Mouse (Mus musculus) induced T-regulatory cell, adult 2 months (primary cell): Measurements from ENCODE around the gene 2210016F16Rik.
"Not testable (repeated sequence)": the region's sequence is repeated elsewhere in the genome, so short reads cannot be mapped to it uniquely, and the experiment has no call there.

Experiments
- DNase-seq: peaks from one replicate; pipeline ENCODE4 v3.0.0-alpha.2; 2012; ENCODE audit warnings: low read depth

2210016F16Rik gene

DNA sequence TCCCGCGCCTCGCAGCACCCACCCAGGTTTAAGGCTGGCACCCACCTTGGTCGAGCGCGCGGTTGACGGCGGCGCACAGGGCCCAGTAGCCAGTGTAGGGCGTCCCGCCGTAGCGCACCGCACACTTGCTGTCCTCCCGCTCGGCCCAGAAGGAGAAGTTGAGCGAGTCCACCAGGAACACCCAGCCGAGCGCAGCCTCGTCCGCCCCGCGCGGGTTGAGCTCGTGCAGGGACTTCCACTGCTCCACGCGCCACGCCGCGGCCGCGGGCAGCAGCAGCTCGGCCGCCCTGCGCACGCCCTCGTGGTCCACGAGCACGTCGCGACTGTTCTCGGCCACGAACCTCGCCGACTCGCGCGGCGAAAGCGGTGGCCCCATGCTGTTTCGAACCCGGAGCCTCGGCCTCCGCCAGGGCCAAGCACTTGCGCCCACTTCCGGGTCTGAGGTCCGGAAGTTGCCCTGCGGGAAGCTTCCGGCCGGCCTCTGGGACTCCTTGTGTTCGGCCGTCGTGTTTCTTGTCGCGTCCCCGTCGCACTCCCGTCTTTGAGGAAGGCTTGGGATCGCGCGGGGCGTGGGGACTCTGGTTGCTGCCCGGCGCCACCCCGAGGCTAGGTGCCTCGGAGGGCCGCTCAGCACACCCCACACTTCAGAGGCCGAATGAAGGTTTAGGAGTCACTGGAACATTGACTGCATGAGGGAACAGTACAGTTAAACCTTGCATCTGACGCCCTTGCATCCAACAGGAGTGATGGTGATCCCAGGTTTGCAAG is at the start of gene 2210016F16Rik:
Gene 2210016F16Rik (minus strand): TSS at position 447 of the 768 bp plus-strand sequence.
- DNase-seq, result peak; percentile 84

DNA sequence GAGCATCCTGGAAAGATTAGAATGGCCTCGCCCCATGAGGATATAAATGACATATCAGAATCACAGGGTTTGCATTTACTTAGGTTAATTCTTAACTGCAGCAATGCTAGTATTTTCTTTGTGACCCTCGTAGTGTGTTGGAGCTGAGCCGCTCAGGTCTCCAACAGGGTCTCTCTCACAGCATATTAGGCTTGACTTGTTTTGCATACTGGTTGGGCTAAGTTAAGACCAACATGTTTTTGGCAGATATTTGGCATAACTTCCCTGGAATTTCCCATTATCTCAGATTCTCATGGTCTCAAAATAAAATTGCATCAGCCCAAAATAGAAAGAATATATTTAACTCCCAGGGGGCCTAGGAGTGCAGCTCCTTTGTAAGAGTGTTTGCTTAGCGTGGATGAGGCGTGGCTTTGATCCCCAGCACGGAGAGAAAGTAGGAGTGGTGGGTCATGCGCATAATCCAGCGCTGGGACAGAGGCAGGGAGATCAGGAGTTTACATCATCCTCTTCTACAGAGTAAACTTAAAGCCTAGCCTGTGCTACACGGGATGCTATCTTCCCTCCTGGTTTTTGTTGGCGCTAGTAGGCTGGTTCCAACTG is 38.1 kb upstream of the 2210016F16Rik start:
- no peak for DNase-seq

GRCm38 (mm10) chr13:58422242-58422641 is 37.2 kb upstream of the 2210016F16Rik start:
- no peak for DNase-seq

- no peak for DNase-seq
Measured at GRCm38 (mm10) chr13:58421026-58421425, 36.0 kb upstream of the 2210016F16Rik start.

- no peak for DNase-seq
Measured at GRCm38 (mm10) chr13:58419266-58419665, 34.2 kb upstream of the 2210016F16Rik start.

GRCm38 (mm10) chr13:58418656-58419055 is 33.6 kb upstream of the 2210016F16Rik start:
- no peak for DNase-seq

- no peak for DNase-seq
Measured at GRCm38 (mm10) chr13:58415838-58416237, 30.8 kb upstream of the 2210016F16Rik start.

DNA sequence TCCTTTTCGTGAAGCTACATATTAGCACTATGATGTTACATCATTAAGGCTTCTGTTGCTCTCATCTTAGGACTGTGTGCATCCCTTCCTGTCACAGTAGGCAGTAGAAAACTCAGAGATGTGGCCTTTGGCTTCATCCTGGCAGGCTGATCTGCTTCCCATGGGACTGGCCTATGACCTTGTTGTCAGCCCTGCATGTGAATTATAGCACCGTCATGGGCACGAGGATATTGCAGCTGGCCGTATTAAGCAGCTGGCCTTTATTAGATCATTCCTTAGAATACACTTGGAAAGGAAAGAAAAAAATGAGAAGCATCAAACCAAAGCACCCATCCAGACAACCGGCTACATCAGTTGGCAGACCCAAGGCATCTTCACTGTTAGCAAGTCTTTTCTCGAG is 30.3 kb upstream of the 2210016F16Rik start:
- no peak for DNase-seq

DNA sequence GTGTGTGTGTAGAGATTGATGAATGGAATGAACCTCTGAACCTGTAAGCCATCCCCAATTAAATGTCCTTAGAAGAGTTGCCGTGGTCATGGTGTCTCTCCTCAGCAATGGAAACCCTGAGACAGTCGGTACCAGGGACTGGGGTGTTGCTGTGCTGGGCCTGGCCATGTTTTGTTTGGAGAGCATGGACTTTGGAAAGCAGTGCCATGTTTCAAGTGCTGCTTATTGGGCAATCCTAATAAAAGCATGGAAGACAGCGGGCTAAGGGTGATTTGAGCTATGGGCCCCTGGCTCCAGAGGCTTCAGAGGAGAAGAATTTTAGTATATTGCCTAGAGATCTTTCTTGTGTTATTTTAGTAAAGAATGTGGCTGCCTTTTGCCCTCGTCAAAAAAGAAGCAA is 26.0 kb upstream of the 2210016F16Rik start:
- no peak for DNase-seq

DNA sequence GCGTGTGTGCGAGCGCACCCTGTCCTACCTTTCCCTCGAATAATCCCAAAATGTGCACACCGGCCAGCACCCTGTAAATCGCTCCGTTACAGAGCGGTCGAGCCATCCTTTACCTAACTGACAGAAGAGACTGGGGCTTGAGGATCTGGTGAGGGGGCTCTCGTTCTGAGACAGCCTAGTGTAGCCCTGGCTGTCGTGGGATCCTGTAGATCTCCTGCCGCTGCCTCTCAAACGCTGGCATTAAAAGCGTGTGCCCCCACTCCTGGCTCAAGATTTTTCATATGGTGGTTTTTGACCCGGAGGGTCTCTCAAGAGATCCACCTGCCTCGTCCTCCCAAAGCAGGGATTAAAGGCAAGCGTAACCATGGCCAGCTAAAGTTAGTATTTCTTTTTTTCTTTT is 18.2 kb upstream of the 2210016F16Rik start, which contains the start of gene Hnrnpk:
Gene Hnrnpk (minus strand): TSS at position 101 of the 400 bp plus-strand sequence.
- peak; percentile 28 for DNase-seq

- DNase-seq, result no peak
Measured at GRCm38 (mm10) chr13:58402744-58403110, 17.7 kb upstream of the 2210016F16Rik start.

DNA sequence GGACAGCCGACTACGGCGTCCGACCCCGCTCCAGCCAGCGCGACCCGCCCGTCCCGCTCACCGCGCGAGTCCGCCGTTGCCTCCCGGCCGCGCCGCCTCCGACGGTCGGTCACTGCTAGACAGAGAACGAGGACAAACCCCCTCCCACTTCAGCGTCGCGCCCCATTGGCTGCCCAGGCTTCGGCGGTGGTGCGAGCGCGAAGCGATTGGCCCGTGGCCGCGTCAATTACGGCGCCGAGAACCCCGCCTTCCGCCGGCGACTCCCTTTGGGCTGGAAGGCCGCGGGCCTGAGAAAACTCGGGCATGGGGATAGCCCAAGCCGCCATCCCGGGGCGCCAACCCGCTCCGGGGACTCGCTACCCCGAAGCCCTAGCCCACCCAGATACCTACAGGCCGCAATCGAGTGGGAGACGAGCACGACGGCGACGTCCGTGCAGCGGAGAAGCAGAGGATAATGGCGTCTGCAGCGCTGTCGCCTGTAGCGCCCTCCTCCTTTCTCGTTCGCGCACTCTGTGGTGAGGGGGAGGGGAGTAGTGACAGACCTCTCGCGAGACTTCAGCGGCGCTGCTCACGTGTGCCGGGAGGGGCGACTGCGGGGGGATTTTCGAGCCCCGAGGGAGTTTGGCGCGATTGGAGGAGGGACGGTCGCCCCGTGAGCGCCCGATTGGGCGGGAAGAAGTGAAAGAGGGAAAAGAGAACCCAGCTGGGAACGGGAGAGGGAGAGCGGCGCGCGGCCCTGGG is 17.1 kb upstream of the 2210016F16Rik start, which contains the start of gene Rmi1:
Gene Rmi1 (plus strand): TSS at position 246 of the 741 bp plus-strand sequence.
- peak; percentile 99 for DNase-seq

DNA sequence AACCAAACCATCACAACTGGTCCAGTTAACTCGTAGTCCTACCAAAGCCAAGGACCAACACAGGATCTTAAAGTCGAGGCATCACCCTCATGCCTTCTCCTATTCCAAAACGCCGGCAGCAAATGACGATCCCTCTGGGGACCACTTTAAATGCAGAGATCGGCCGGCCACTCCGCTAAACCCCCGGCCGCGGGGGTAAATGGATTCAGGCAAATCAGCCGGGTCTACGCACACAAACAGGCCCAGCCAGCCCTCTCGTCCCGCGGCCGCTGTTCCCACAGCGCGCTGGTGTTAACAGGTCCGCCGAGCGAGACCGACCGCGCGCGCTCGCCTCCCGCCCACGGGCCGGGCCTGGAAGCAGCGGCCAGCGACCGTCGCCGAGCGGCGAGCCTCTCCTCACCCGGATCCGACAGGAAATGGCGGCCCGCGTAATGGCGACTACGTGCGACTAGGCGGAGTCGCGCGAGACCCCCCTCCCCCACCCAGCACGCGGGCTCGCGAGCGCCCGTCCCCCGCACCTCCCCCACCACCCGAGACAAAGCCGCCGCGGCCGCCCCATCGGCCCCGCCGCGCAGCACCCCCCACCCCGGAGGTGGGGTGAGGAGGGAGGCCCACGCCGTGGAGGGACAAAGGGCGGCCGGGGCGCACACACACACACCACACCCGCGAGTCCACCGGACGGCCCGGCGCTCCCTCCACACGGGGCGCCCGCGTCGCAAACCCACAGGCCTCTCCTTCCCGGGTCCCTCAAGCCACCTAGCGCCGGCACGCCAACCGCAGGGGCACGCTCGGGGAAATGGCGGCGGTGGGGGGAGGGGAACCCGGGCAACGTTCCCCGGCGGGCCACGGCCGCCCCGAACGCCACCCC is 16.3 kb upstream of the 2210016F16Rik start:
- DNase-seq, result peak; percentile 90

DNA sequence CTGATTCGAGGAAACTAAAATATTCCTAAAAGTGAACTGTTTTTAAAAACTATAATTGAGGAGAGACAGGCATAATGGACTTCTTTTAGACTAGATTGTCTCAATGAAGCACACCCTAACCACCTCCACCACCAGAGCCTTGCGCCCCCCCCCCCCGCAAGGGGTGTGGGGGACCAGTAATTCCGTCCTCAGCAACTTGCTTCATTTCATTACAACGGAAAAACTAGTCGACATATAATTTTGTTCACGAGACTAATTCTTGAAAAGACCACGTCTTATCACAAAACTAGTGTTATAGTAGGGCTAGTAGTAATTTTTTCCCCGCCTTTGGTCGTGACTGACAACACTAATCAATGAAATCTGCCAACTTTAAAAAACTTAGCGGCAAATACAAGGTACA is 15.6 kb upstream of the 2210016F16Rik start:
- DNase-seq, result peak; percentile 56

- DNase-seq, result peak; percentile 9
Measured at GRCm38 (mm10) chr13:58397651-58398050, 12.6 kb upstream of the 2210016F16Rik start.

DNA sequence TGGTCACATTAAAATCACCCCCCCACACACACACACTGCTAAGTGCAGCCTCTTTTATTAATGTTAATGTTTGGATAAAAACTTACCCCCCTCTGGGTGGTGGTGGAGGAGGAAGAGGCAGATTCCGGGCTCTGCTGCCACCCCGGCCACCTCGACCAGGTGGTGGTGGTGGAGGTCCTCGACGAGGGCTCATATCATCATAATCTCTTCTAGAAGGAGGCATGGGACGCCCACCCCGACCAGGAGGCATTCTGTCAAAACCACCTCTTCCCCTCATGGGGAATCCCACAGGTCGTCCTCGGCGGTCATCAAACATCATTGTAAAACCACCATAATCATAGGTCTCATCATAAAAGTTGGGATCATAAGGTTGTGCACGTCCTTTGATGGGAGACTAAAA is 9.4 kb upstream of the 2210016F16Rik start:
- not testable (repeated sequence) for DNase-seq

DNA sequence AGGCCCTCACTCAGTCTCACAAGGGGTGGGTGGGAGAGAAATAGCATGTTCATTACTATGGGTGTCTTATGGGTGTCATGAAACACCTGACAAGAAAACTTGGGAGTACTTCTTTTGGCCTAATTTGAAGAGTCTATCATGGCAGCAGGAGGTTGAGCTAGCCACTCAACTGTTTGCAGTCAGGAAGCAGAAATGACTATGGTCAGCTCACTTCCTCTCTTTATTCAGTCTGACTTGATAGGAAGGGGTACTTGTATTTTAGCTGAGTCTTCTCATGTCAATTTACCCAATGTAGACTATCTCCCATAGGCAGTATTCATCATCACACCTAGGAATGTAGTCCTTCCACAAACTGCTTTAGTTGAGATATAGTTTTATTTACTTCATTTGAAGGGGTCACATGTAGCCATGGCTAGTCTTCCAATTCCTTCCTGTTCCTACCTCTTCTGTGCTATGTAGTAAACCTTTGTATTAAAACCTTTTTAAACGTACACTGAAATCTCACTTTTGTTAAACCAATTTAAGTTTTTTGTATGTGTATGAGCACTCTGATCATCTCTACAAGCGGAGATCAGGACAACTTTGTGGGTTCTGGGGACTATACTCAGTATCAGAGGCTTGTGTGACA is 4.4 kb upstream of the 2210016F16Rik start:
- peak; percentile 37 for DNase-seq

- DNase-seq, result no peak
Measured at GRCm38 (mm10) chr13:58388379-58388778, 3.4 kb upstream of the 2210016F16Rik start.

GRCm38 (mm10) chr13:58387948-58388347 is 2.9 kb upstream of the 2210016F16Rik start:
- peak; percentile 90 for DNase-seq

DNA sequence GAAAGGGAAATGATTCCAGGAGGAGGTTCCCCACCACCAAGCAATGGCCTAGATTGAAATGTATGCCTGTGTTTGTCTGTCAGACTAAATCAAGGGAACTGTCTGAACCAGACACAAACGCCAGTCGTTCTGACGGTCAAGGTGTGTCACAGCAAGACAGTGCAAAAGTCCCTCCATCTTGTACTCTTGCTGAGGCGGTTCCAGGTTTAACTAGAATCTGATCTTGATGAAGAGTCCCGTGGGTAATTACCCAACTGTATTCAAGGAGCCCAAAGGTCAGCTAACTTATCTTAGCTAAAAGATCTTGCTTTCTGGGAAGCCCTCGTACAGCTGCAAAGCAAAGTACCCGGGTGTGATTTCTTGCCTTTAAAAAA is 509 bp upstream of the 2210016F16Rik start:
- DNase-seq, result no peak

DNA sequence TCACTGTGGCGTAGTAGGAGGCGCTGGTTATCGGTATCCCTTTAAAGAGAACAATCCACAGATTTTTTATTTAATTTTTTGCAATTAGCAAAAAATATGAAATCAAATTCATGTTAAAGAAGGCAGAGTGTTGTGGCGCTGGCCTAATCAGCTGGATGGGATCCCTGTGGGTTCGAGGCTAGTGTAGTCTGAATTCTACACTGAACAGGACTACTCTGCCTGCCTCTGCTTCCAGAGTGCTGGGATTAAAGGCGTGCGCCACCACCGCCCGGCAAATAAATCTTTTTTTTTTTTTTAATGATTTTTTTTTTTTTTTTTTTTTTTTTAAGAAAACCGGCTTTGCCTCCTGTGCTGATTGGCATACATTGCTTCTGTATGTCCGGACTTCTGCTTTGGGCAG is 654 bp downstream of the 2210016F16Rik start:
- no peak for DNase-seq

DNA sequence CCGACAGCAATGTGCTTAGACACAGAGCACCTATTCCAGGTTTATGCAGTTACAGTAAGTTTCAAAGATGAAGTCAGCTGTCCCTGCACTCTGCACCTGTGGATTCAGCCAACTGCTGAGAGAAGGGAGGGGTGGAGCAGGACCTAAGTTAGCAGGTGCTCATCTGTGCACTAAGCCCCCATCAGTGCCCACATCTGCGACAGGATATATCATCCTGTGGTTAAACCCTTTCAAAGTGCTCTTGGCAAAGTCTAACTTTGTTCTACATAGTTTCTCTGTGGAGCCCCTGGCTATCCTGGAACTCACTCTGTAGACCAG is 11.9 kb downstream of the 2210016F16Rik start:
- DNase-seq, result no peak
